Mouse (Mus musculus) kidney, postnatal 0 days (tissue): ENCODE data around the gene Abca13. TPM values are rescaled to one million over a fixed set of nuclear protein-coding genes. Genes with fewer than 3 reads are reported as not detected.

ENCODE experiments used
- ATAC-seq: fragments of 200-750 bp; cut with Nextera tagmentation; replicated peaks from 2 replicates; pipeline ENCODE4 v1.8.0; 2017; ENCODE audit warnings: low read depth, moderate number of reproducible peaks, moderate TSS enrichment, moderate library complexity; ENCODE audit not compliant: low FRiP score
- DNase-seq: peaks from one replicate; pipeline ENCODE4 v3.0.0-alpha.2; 2016; ENCODE audit warnings: low spot score
- H3K27ac ChIP-seq: fragments of 300-500 bp; sonication (generic); 2 replicates; pipeline ENCODE4 v1.5.1; 2014; ENCODE audit warnings: mild to moderate bottlenecking
- H3K27me3 ChIP-seq: fragments of 300-500 bp; sonication (generic); 2 replicates; pipeline ENCODE4 v1.6.1; 2014; ENCODE audit warnings: low read length, mixed read lengths; ENCODE audit not compliant: insufficient read depth
- H3K36me3 ChIP-seq: fragments of 300-500 bp; sonication (generic); 2 replicates; pipeline ENCODE4 v1.6.1; 2014; ENCODE audit warnings: low read length, mixed read lengths; ENCODE audit not compliant: insufficient read depth
- H3K4me1 ChIP-seq: fragments of 300-500 bp; sonication (generic); replicated peaks from 2 replicates; pipeline ENCODE4 v1.6.1; 2014; ENCODE audit warnings: antibody characterized with exemption, low read length, mixed read lengths; ENCODE audit not compliant: insufficient read depth
- H3K4me2 ChIP-seq: fragments of 300-500 bp; sonication (generic); 2 replicates; pipeline ENCODE4 v1.6.1; 2014; ENCODE audit warnings: mild to moderate bottlenecking, low read length, moderate library complexity, mixed read lengths
- H3K4me3 ChIP-seq: fragments of 300-500 bp; sonication (generic); replicated peaks from 2 replicates; pipeline ENCODE4 v1.5.1; 2014; ENCODE audit warnings: low read depth, low read length
- H3K9ac ChIP-seq: fragments of 300-500 bp; sonication (generic); 2 replicates; pipeline ENCODE4 v1.6.1; 2014; ENCODE audit warnings: low read depth, low read length
- H3K9me3 ChIP-seq: fragments of 300-500 bp; sonication (generic); replicated peaks from 2 replicates; pipeline ENCODE4 v1.6.1; 2016; ENCODE audit warnings: low read length, inconsistent platforms, mixed read lengths
- CTCF ChIP-seq: IDR thresholded peaks from 2 replicates; pipeline ENCODE4 v1.5.1; 2016; ENCODE audit warnings: antibody characterized with exemption, low read depth, mild to moderate bottlenecking, moderate library complexity
- WGBS: fragments of 180-500 bp; shearing (Covaris S2); extraction: QIAGEN DNeasy Blood & Tissue Kit; methylation state at CpG from one replicate; pipeline ENCODE4 v1.1.7; 2014; 5-methylcytosine and 5-hydroxymethylcytosine counted together
- polyA plus RNA-seq: library from polyadenylated mRNA; unstranded; fragments of >200 nt; fragmentation: Nextera tagmentation; extraction: Ambion mirVana; gene quantifications from 2 replicates; pipeline ENCODE4 v1.2.1, GENCODE M21; 2015

Gene Abca13
- polyA plus RNA-seq, 1 experiment from 2014 or later = 1.8 TPM

DNA sequence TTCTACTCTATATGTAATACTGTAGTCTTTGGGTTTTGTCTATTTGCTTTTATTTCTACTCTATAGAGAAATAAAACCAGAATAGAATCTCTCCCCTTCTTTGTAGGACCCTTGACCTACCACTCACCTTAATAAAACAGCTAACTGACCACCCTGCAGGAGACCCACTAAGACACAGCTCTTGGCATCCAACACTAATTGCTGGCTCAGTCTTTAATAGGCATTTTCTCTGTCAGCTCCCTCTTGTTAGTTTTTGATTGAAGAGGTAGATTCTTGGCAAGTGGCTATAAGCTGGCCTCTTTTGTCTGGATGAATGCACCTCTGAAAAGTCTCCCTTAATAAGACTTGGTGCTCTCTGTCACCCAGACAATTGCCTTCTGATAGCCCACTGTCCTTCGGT is 424.9 kb downstream of the Abca13 start:
- no peak overlapping the region for H3K4me3 ChIP-seq
- ATAC-seq (no peak), DNase-seq (no peak)
- no peak overlapping the region for H3K4me2 ChIP-seq
- H3K27me3 ChIP-seq = no peaks in the 10 kb centered on the region
- WGBS = 87% methylated on average over 1 of the region's 1 CpGs
- H3K4me1 ChIP-seq = no peaks in the 10 kb centered on the region
- H3K9ac ChIP-seq = no peak overlapping the region
- no peak for TF ChIP-seq CTCF
- no peaks in the 10 kb centered on the region for H3K36me3 ChIP-seq
- H3K27ac ChIP-seq = no peak overlapping the region
- H3K9me3 ChIP-seq = no peaks in the 10 kb centered on the region

DNA sequence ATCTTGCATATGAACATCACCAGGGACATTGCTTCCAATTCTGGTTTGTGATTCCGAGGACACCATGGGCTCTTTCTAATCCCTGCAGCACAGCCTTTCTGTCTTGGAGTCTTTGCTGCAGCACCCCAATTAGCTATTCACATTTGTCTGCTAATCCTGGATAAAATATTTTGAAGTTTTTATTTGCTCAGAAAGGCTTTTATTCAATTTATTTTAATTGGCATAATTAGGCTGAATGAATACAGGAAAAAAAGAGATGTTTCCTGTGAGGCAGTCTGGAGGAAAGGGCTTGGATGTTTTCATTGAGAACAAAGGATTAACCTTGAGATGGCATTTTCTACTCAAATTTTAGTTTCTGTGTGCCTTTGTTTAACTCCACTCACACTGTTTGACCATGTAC is 428.2 kb downstream of the Abca13 start:
- Histone ChIP-seq H3K27ac (no peak overlapping the region), H3K4me1 (no peaks in the 10 kb centered on the region), H3K9me3 (no peaks in the 10 kb centered on the region), H3K9ac (no peak overlapping the region), H3K27me3 (no peaks in the 10 kb centered on the region), H3K4me3 (no peak overlapping the region), H3K4me2 (no peak overlapping the region), H3K36me3 (no peaks in the 10 kb centered on the region)
- no peak for TF ChIP-seq CTCF
- DNase-seq (no peak), ATAC-seq (no peak)
- WGBS = 69% methylated on average over 1 of the region's 1 CpGs

DNA sequence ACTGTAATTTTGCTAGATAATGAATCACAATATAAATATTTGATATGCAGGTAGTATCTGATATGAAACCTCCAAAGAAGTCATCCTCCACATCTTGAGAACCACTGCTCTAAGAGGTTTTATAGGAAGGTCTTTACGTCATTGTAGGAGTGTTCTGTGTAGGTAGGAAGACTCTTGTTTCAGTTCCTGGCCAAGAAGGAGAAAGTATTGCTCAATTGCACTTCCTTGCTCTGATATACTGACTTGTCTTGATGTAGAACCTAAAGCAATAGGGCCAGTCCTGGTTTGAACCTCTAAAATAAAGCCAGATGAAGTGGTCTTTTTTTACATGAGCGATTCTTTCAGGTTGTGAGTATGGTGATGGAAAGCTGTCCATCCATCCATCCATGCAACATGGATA is 431.1 kb downstream of the Abca13 start:
- no peaks in the 10 kb centered on the region for H3K9me3 ChIP-seq
- H3K27ac ChIP-seq = no peak overlapping the region
- H3K27me3 ChIP-seq = no peaks in the 10 kb centered on the region
- no peaks in the 10 kb centered on the region for H3K36me3 ChIP-seq
- H3K4me3 ChIP-seq = no peak overlapping the region
- no peak for TF ChIP-seq CTCF
- no peak for ATAC-seq
- no peak for DNase-seq
- WGBS = 77% methylated on average over 2 of the region's 2 CpGs
- no peaks in the 10 kb centered on the region for H3K4me1 ChIP-seq
- H3K9ac ChIP-seq = no peak overlapping the region
- no peak overlapping the region for H3K4me2 ChIP-seq

DNA sequence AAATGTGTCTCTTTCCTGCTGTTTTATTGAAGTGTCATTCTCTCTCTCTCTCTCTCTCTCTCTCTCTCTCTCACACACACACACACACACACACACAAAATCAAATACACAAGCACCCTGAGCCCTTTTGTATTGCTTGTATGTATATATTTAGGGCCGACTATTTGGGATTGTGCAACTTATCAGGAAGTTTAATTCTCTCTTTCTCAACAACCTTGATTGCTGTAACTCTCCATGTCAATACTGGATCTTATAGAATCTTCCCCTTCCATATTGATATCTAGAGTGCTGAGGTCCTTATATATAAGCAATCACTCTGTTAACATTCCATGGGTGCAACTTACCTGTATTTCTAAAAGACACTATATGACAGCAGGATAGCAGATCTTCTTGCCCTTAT is 433.0 kb downstream of the Abca13 start:
- Histone ChIP-seq H3K4me2 (no peak overlapping the region), H3K27ac (no peak overlapping the region), H3K27me3 (no peaks in the 10 kb centered on the region), H3K36me3 (no peaks in the 10 kb centered on the region), H3K4me1 (no peaks in the 10 kb centered on the region), H3K9ac (no peak overlapping the region), H3K4me3 (no peak overlapping the region), H3K9me3 (no peaks in the 10 kb centered on the region)
- 80% methylated on average over 1 of the region's 1 CpGs for WGBS
- no peak for TF ChIP-seq CTCF
- DNase-seq (no peak), ATAC-seq (no peak)

DNA sequence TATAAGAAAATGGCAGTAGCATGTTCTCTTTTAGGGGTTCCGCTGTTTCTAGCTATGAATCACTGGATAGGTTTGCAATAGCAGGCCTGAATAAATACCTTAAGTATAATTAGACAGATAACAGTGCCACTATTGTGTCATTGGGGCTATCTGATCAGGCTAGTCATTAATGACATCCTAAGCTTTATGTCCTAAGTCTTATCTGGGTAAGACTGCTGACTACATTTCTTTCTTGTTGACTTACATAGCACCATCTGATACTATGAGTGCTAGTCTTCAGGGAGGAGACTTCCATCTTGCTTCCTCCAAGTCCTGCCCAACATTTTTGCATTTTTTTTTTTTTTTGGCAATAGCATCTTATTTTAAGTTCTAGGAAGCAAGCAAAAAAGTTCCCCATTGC is 434.1 kb downstream of the Abca13 start:
- no peak for DNase-seq
- H3K27ac ChIP-seq = no peak overlapping the region
- H3K27me3 ChIP-seq = no peaks in the 10 kb centered on the region
- 98% methylated on average over 1 of the region's 1 CpGs for WGBS
- H3K36me3 ChIP-seq = no peaks in the 10 kb centered on the region
- no peaks in the 10 kb centered on the region for H3K4me1 ChIP-seq
- no peaks in the 10 kb centered on the region for H3K9me3 ChIP-seq
- no peak for TF ChIP-seq CTCF
- H3K4me3 ChIP-seq = no peak overlapping the region
- no peak overlapping the region for H3K4me2 ChIP-seq
- no peak for ATAC-seq
- no peak overlapping the region for H3K9ac ChIP-seq

DNA sequence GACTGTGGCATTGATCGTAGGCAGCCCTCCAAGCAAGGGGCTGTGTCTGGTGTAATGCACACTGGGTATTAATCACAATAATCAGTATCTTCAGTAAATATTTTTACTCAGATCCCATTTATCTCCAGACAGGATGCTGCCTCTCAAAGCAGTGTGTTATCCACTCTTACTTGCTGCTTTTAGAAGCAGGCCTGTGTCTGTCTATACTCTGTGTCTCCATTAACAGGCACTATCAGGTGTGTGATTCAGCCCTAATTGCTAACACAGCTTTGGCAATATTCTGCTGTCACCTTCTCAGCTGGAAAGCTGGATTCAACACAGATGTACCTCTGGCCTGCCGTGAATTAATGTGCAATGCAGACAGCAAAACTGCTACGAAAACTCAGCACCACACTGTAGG is 455.5 kb downstream of the Abca13 start:
- Histone ChIP-seq H3K36me3 (no peaks in the 10 kb centered on the region), H3K9me3 (no peaks in the 10 kb centered on the region), H3K9ac (no peak overlapping the region), H3K4me2 (no peak overlapping the region), H3K4me1 (no peaks in the 10 kb centered on the region), H3K27me3 (no peaks in the 10 kb centered on the region), H3K27ac (no peak overlapping the region), H3K4me3 (no peak overlapping the region)
- WGBS = 86% methylated on average over 3 of the region's 3 CpGs
- ATAC-seq (no peak), DNase-seq (no peak)
- TF ChIP-seq CTCF = no peak

DNA sequence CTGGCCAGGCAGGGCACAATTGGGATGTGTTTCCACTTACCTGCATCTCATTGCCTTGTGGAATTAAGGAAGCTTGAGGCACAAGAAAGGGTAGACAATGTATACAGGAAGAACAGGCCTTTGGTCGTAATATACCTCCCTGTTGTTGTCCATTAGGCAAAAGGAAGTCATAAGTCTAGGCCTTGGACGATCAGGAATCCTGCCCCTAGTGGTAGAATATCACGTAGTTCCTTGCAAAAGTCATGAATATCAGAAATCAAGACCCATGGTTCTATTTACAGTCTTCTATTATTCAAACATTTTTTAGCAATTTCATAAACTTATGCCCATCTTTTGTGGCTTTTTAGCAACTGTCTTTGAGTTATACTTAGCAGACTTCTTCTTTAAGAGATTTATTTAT is 456.2 kb downstream of the Abca13 start:
- peak; percentile 47; the same call in 1 of the 2 replicates for TF ChIP-seq CTCF
- H3K9me3 ChIP-seq = no peaks in the 10 kb centered on the region
- no peak overlapping the region for H3K4me2 ChIP-seq
- H3K36me3 ChIP-seq = no peaks in the 10 kb centered on the region
- H3K9ac ChIP-seq = no peak overlapping the region
- H3K4me1 ChIP-seq = no peaks in the 10 kb centered on the region
- H3K4me3 ChIP-seq = no peak overlapping the region
- no peak for DNase-seq
- no peak for ATAC-seq
- WGBS = 61% methylated on average over 3 of the region's 3 CpGs
- no peaks in the 10 kb centered on the region for H3K27me3 ChIP-seq
- H3K27ac ChIP-seq = no peak overlapping the region
